Mouse (Mus musculus) ES-E14 (cell line): ENCODE results near the gene Mbd5.

Source experiments
- CHD2 ChIP-seq: IDR thresholded peaks from 2 replicates; pipeline ENCODE4 v1.6.1; 2014; ENCODE audit warnings: mild to moderate bottlenecking, low read depth, low read length, inconsistent platforms
- HCFC1 ChIP-seq: IDR thresholded peaks from 2 replicates; pipeline ENCODE4 v1.6.1; 2012; ENCODE audit warnings: low read length, inconsistent platforms, borderline replicate concordance; ENCODE audit not compliant: insufficient read depth
- MAFK ChIP-seq: IDR thresholded peaks from 2 replicates; pipeline ENCODE4 v1.6.1; 2014; ENCODE audit warnings: mild to moderate bottlenecking, low read depth, low read length, inconsistent platforms; ENCODE audit not compliant: insufficient read depth
- ZC3H11A ChIP-seq: IDR thresholded peaks from 2 replicates; pipeline ENCODE4 v1.6.1; 2012; ENCODE audit warnings: low read depth, mild to moderate bottlenecking, inconsistent platforms, low read length, borderline replicate concordance
- ZNF384 ChIP-seq: IDR thresholded peaks from 2 replicates; pipeline ENCODE4 v1.6.1; 2012; ENCODE audit warnings: low read depth, low read length, inconsistent platforms

GRCm38 (mm10) chr2:49153649-49154048 lies 204.3 kb downstream of the Mbd5 start:
- no peak for TF ChIP-seq MAFK
- TF ChIP-seq ZNF384, result no peak
- no peak for TF ChIP-seq HCFC1
- TF ChIP-seq ZC3H11A, result no peak
- TF ChIP-seq CHD2, result no peak
